Mouse (Mus musculus) gastrocnemius, adult 8-10 months (tissue): Measurements from ENCODE around the gene Skil. TPM values are rescaled to one million over a fixed set of nuclear protein-coding genes. Genes with fewer than 3 reads are reported as not detected.
"Not testable (repeated sequence)": the region's sequence is repeated elsewhere in the genome, so short reads cannot be mapped to it uniquely, and the experiment has no call there.

Experiments used
- DNase-seq, 2 experiments: peaks; one replicate each; pipeline ENCODE4 v3.0.0; 2022; ENCODE audit warnings: low spot score in 2 of 2
- total RNA-seq, 4 experiments: library from RNA; stranded (reverse); gene quantifications; 2 replicates each; pipeline ENCODE4 v1.2.4; 2022

Skil gene
- total RNA-seq, 4 experiments from 2014 or later = 8.6 to 12.2 (median 8.9) TPM

DNA sequence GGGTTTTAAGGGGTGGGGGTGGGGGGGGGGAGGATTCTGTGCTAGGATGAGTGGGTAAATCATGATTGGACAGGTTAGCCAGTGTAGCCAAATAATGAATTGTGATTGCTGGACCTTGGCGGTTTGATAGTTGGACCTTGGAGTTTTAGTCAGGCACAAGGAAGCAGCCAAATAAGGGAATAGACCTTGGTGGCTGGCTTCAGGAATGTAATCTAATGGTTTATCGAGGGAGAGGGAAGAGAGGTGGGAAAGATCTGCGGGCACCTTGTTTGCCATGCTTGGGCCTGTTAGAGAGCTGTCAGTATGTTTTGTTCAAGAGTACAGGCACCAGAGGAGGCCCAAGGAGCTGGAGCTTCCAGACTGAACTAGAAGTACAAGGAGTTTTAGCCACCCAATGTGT is 32.0 kb downstream of the Skil start:
- no peak for DNase-seq

- DNase-seq = no peak
Observed at GRCm38 (mm10) chr3:31129766-31130165, 34.9 kb downstream of the Skil start.

GRCm38 (mm10) chr3:31133664-31134063 is 38.8 kb downstream of the Skil start:
- no peak for DNase-seq

DNA sequence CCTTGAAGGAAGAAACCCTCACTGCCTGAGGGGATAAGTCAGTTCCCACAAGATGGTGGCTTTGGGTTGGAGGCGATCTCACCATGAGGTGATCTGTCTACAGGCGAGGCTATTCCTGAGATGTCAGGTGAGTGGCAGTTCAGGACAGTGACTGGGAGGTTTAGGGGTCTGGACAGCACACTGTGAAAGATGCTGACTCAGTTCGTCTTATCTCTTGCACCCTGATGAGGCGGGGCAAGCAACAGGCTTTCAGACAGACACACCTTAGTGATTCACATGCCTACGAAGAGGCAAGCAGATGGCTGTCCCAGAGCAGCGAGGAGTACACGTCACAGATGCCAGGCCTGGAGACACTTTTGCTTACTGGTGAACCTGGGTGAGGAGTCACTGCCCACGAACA is 39.4 kb downstream of the Skil start:
- DNase-seq = no peak

DNA sequence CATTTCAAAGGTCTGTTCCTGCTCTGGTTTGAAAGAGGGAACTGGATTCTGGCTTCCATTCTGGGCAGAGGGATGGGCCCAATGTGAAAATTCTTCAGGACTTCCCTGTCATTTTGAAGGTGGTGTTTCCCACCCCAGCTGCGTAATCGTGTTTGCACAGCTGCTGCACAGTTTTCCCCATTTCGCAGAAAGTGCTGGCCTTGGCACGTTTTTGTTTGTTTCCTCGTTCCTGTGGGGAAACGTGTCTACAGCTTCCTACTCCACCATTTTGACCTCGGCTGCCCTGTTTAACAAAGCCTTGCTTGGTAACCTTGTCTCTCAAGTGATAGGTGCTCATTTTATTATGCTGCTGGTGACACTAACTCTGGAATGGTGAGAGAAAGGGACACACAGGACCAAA is 39.8 kb downstream of the Skil start:
- DNase-seq = no peak

DNA sequence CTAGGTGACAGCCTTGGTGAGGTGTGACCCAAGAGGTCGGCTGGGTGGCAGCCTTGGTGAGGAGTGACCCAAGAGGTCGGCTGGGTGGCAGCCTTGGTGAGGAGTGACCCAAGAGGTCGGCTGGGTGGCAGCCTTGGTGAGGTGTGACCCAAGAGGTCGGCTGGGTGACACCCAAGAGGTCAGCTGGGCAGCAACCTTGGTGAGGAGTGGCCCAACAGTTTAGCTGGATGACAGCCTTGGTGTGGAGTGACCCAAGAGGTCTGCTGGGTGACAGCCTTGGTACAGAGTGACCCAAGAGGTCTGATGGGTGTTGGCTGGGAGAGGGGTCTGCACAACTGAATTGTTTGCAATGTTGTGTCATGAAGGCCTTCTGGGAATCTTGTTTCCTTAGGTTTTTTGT is 41.7 kb downstream of the Skil start:
- not testable (repeated sequence) for DNase-seq

DNA sequence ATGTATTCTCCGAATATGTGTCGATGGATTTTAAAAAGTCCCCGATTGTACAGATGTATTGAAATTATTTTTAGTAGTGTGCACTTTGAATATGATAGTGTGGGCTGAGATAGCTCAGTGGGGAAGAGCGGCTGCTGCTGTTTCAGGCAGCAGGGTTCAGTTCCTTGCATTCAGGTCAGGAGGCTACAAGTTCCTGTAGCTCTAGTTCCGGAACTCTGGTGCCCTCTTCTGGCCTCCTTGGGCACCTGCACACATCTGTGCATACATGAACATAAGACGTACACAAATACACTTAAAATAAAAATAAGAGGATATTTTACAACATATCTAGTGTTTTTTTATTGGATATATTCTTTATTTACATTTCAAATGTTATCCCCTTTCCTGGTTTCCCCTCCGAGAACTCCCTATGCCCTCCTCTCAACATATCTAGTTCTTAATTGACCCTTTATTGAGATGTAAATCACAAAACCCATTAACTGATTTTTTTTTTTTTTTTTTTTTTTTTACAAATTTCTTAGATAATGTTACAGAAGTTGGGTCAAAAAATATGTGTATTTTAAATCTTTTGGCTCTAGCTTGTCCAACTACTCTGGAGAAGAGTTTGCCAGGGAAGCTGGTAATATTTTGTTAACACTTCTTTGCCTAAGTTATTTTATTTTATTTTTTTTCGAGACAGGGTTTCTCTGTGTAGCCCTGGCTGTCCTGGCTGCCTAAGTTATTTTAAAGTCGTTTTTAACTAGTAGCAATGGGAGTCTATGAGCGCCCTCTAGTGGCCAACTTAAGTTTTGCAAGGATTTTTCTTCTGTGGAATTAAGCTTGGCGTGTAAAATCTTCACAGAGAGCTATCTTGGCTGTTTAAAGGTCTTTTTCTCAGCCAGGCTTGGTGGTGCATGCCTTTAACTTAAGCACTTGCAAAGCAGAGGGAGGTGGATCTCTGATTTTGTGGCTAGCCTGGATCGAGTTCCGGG is 43.9 kb downstream of the Skil start:
- DNase-seq = peak; percentile 29 to 41

- no peak for DNase-seq
Observed at GRCm38 (mm10) chr3:31141621-31142020, 46.8 kb downstream of the Skil start.

DNA sequence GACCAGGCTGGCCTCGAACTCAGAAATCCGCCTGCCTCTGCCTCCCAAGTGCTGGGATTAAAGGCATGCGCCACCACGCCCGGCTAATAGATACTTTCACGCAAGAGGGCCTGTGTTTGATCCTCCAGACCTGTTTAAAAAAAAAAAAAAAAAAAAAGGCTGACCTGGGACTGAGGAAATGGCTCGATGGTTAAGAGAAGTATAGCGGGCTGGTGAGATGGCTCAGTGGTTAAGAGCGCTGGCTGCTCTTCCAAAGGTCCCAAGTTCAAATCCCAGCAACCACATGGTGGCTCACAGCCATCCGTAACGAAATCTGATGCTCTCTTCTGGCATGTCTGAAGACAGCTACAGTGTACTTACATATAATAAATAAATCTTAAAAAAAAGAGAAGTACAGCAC is 50.4 kb downstream of the Skil start:
- DNase-seq = not testable (repeated sequence)

GRCm38 (mm10) chr3:31145641-31146290 is 50.9 kb downstream of the Skil start:
- DNase-seq = peak; percentile 49 to 57

- no peak for DNase-seq
Observed at GRCm38 (mm10) chr3:31148595-31148994, 53.7 kb downstream of the Skil start.

GRCm38 (mm10) chr3:31149706-31150105 is 54.8 kb downstream of the Skil start, which contains the start of gene Cldn11:
TSS of gene Cldn11 (plus strand) at chr3:31149920.
- DNase-seq = no peak

GRCm38 (mm10) chr3:31152108-31152507 is 57.2 kb downstream of the Skil start:
- no peak for DNase-seq

- no peak for DNase-seq
Observed at GRCm38 (mm10) chr3:31156126-31156525, 61.3 kb downstream of the Skil start.

GRCm38 (mm10) chr3:31157776-31158175 is 62.9 kb downstream of the Skil start:
- no peak for DNase-seq

GRCm38 (mm10) chr3:31160046-31160445 is 65.2 kb downstream of the Skil start:
- no peak for DNase-seq

DNA sequence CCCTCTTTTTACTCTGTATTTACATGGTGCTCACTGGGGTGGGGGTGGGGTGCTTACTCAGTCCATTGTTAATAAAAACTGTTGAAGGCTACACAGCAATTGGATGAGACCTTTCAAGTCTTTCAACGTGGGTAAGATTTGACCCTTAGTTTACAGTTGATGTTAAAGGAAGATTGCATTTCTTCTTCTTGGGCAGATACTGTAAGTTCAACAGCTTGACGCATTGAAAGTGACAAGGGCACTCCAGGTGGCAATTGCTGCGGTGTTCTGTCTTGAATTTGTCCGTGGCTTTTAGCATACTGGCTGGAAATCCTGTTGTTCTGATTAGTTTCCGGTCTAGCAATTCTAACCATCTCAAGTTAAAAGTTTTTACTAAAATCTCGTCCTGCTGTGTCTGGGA is 66.5 kb downstream of the Skil start:
- DNase-seq = no peak

DNA sequence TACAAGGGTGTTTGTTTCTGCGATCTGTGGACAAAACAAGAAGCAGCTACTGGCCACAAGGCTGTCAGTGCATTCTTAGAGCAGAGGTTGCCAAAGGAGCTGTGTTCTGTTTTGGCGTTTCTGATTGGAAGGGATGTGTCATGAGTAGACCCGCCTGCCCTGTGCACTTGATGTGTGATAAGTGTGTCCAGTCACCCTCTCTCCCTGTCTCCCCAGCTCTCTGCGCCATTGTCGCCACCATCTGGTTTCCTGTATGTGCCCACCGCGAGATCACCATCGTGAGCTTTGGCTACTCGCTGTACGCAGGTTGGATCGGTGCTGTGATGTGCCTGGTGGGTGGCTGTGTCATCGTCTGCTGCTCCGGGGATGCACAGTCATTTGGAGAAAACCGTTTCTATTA is 68.0 kb downstream of the Skil start:
- no peak for DNase-seq

- no peak for DNase-seq
Observed at GRCm38 (mm10) chr3:31165803-31166202, 70.9 kb downstream of the Skil start.

GRCm38 (mm10) chr3:31166365-31166871 is 71.6 kb downstream of the Skil start:
- DNase-seq = no peak
